Mouse (Mus musculus) lung, adult 2 months (tissue): ENCODE data around the gene Fam213b.

ENCODE experiments used
- CTCF ChIP-seq: fragments of 200-500 bp; IDR thresholded peaks from 2 replicates; pipeline ENCODE4 v1.5.1; 2011; ENCODE audit warnings: mild to moderate bottlenecking, low read length, control low read depth; ENCODE audit not compliant: insufficient read depth
- POLR2A ChIP-seq: fragments of 200-500 bp; IDR thresholded peaks from 2 replicates; pipeline ENCODE4 v1.6.1; 2011; ENCODE audit warnings: low read depth, mild to moderate bottlenecking, control low read depth, low read length, borderline replicate concordance; ENCODE audit errors: extremely low read depth

GRCm38 (mm10) chr4:154858601-154859000 lies 40.3 kb downstream of the Fam213b start:
- no peak for TF ChIP-seq CTCF
- no peak for TF ChIP-seq POLR2A
